Mouse (Mus musculus) left cerebral cortex, postnatal 36 days (tissue): Measurements from ENCODE around the gene Irf1. TPM values are rescaled to one million over a fixed set of nuclear protein-coding genes. Genes with fewer than 3 reads are reported as not detected.
"Not testable (repeated sequence)": the region's sequence is repeated elsewhere in the genome, so short reads cannot be mapped to it uniquely, and the experiment has no call there.

ENCODE experiments used
- DNase-seq, 2 experiments: peaks; one replicate each; pipeline ENCODE4 v3.0.0; 2021 to 2022; ENCODE audit warnings: low spot score in 2 of 2, mixed read lengths in 1 of 2
- intact Hi-C: fragments of 180-260 bp; cut with DNase I; formaldehyde crosslinking; loops from one replicate; pipeline ENCODE4 v1.15.1; 2025
- total RNA-seq, 2 experiments: library from RNA; stranded (reverse); gene quantifications; 2 replicates each; pipeline ENCODE4 v1.2.3; 2021

Gene Irf1
- 1 to 10 TPM; 6.5 to 6.6 TPM for total RNA-seq

- intact Hi-C loops: no loop called here
- peak; percentile 86 to 87 for DNase-seq
These were observed at the start of gene Irf1 for GRCm38 (mm10) chr11:53769760-53770124. TSS of gene Irf1 (plus strand) at chr11:53770014.

- intact Hi-C loops: no loop called here
- no peak for DNase-seq
These were observed 49.1 kb upstream of the Irf1 start, which contains the start of gene Il5 for GRCm38 (mm10) chr11:53720715-53721114. TSS of gene Il5 (plus strand) at chr11:53720794.

GRCm38 (mm10) chr11:53731457-53731856 is 38.4 kb upstream of the Irf1 start:
- intact Hi-C loops: no loop called here
- no peak for DNase-seq

GRCm38 (mm10) chr11:53732244-53732643 is 37.6 kb upstream of the Irf1 start:
- DNase-seq: no peak
- intact Hi-C loops: no loop called here

GRCm38 (mm10) chr11:53733824-53734223 is 36.0 kb upstream of the Irf1 start:
- intact Hi-C loops: no loop called here

GRCm38 (mm10) chr11:53734431-53734830 is 35.4 kb upstream of the Irf1 start:
- no peak for DNase-seq
- intact Hi-C loops: no loop called here

More at GRCm38 (mm10) chr11:53733824-53734223, 36.0 kb upstream of the Irf1 start:
- no peak for DNase-seq

GRCm38 (mm10) chr11:53734970-53735681 is 34.7 kb upstream of the Irf1 start:
- no peak for DNase-seq
- intact Hi-C loops: loop anchor here (5.0 kb wide), 1 partner anchor 268 kb away; no protein-coding TSS in a partner anchor

- intact Hi-C loops: loop anchor here (2.0 to 5.0 kb wide), 2 partner anchors 115 to 268 kb away; no protein-coding TSS in a partner anchor
- peak; percentile 30 to 48 for DNase-seq
These were observed 34.0 kb upstream of the Irf1 start for GRCm38 (mm10) chr11:53735682-53736245.

GRCm38 (mm10) chr11:53736771-53737572 is 32.8 kb upstream of the Irf1 start:
- intact Hi-C loops: loop anchor here (2.0 to 5.0 kb wide), 2 partner anchors 114 to 270 kb away; no protein-coding TSS in a partner anchor
- peak; percentile 74 for DNase-seq

- intact Hi-C loops: loop anchor here (2.0 to 5.0 kb wide), 2 partner anchors 113 to 270 kb away; no protein-coding TSS in a partner anchor
These were observed 32.3 kb upstream of the Irf1 start for GRCm38 (mm10) chr11:53737573-53737946.

GRCm38 (mm10) chr11:53742353-53742752 is 27.5 kb upstream of the Irf1 start:
- no peak for DNase-seq
- intact Hi-C loops: no loop called here

More at GRCm38 (mm10) chr11:53737573-53737946, 32.3 kb upstream of the Irf1 start:
- DNase-seq: peak; percentile 35 to 45

GRCm38 (mm10) chr11:53745260-53745659 is 24.6 kb upstream of the Irf1 start:
- no peak for DNase-seq
- intact Hi-C loops: no loop called here

- intact Hi-C loops: no loop called here
- no peak for DNase-seq
These were observed 21.8 kb upstream of the Irf1 start for GRCm38 (mm10) chr11:53747985-53748384.

GRCm38 (mm10) chr11:53748614-53749013 is 21.2 kb upstream of the Irf1 start:
- DNase-seq: no peak
- intact Hi-C loops: no loop called here

- no peak for DNase-seq
- intact Hi-C loops: no loop called here
These were observed 20.5 kb upstream of the Irf1 start for GRCm38 (mm10) chr11:53749306-53749705.

GRCm38 (mm10) chr11:53749716-53750352 is 20.0 kb upstream of the Irf1 start:
- DNase-seq: no peak
- intact Hi-C loops: no loop called here

GRCm38 (mm10) chr11:53755011-53755595 is 14.7 kb upstream of the Irf1 start:
- no peak for DNase-seq
- intact Hi-C loops: no loop called here

- intact Hi-C loops: no loop called here
- no peak for DNase-seq
These were observed 12.2 kb upstream of the Irf1 start for GRCm38 (mm10) chr11:53757612-53758011.

GRCm38 (mm10) chr11:53758033-53758432 is 11.8 kb upstream of the Irf1 start:
- DNase-seq, intact Hi-C loops: not testable (repeated sequence)
